Mouse (Mus musculus) heart, postnatal 10 days (tissue): ENCODE results near the gene Emc1. TPM values are rescaled to one million over a fixed set of nuclear protein-coding genes. Genes with fewer than 3 reads are reported as not detected.

Experiments used
- DNase-seq, 2 experiments: peaks; one replicate each; pipeline ENCODE4 v3.0.0; 2021
- intact Hi-C: fragments of 180-260 bp; cut with DNase I; formaldehyde crosslinking; loops from one replicate; pipeline ENCODE4 v1.15.1; 2025
- microRNA-seq, 2 experiments: library from miRNA; unstranded; fragments of <30 nt; microRNA quantifications; one replicate each; pipeline ENCODE4 v1.2.0; 2022
- total RNA-seq, 2 experiments: library from RNA; stranded (reverse); gene quantifications; 2 replicates each; pipeline ENCODE4 v1.2.3; 2021

The Emc1 gene
- total RNA-seq, 2 experiments from 2014 or later, result 48.5 to 48.7 TPM

GRCm38 (mm10) chr4:139423270-139423669 lies 70.9 kb downstream of the Emc1 start:
- intact Hi-C loops, result no loop called here
- DNase-seq, result no peak

Small RNA genes lying within 50 kb of the gene (microRNA-seq; reads per million reads assigned to microRNA genes)
- gene Gm24245 (0 reads per million in 2 experiments), gene Gm25732 (0 to 0.35 reads per million in 2 experiments)

Other genes with a start within 250 kb of the Emc1 start
- gene Minos1, start 221.5 kb upstream of the Emc1 start, total RNA-seq, result 100 to 1,000 TPM; 714 to 726 TPM
- gene Capzb, start 159.7 kb upstream of the Emc1 start, total RNA-seq, result 100 to 1,000 TPM; 394 to 406 TPM
- 1 to 10 TPM; 5.7 to 6.4 TPM for gene Pqlc2, start 41.9 kb upstream of the Emc1 start, total RNA-seq
- 10 to 100 TPM; 33.6 to 37.2 TPM for gene Akr7a5, start 41.8 kb upstream of the Emc1 start, total RNA-seq
- 10 to 100 TPM; 34.6 to 38.9 TPM for gene Mrto4, start within 50 bp of the Emc1 start, total RNA-seq
- 100 to 1,000 TPM; 124 to 125 TPM for gene Ubr4, start within 50 bp of the Emc1 start, total RNA-seq
- 10 to 100 TPM; 11.5 to 13.0 TPM for gene Iffo2, start 178.0 kb downstream of the Emc1 start, total RNA-seq